Mouse (Mus musculus) kidney, postnatal 36 days (tissue): ENCODE data around the gene Polg.
A peak's percentile ranks its signal among the peaks of the same experiment; 100 is the strongest.

Experiments used
- DNase-seq, 2 experiments: peaks; one replicate each; pipeline ENCODE4 v3.0.0; 2021 to 2022; ENCODE audit warnings: mixed read lengths in 2 of 2

Polg gene

GRCm38 (mm10) chr7:79466053-79466901 is at the start of gene Polg:
Polg (minus strand) TSS chr7:79466362.
- DNase-seq, result peak; percentile 98 to 99

- no peak for DNase-seq
Measured at GRCm38 (mm10) chr7:79515861-79516260, 49.7 kb upstream of the Polg start.

- DNase-seq, result no peak
Measured at GRCm38 (mm10) chr7:79515221-79515743, 49.1 kb upstream of the Polg start.

GRCm38 (mm10) chr7:79514361-79514881 is 48.3 kb upstream of the Polg start:
- DNase-seq, result no peak

GRCm38 (mm10) chr7:79513466-79513865 is 47.3 kb upstream of the Polg start:
- no peak for DNase-seq

GRCm38 (mm10) chr7:79512496-79512895 is 46.3 kb upstream of the Polg start:
- no peak for DNase-seq

- no peak for DNase-seq
Measured at GRCm38 (mm10) chr7:79511656-79512055, 45.5 kb upstream of the Polg start.

- no peak for DNase-seq
Measured at GRCm38 (mm10) chr7:79511181-79511580, 45.0 kb upstream of the Polg start.

- no peak for DNase-seq
Measured at GRCm38 (mm10) chr7:79510686-79511085, 44.5 kb upstream of the Polg start.

- DNase-seq, result no peak
Measured at GRCm38 (mm10) chr7:79509710-79510109, 43.5 kb upstream of the Polg start.

GRCm38 (mm10) chr7:79509235-79509607 is 43.1 kb upstream of the Polg start:
- no peak for DNase-seq

- no peak for DNase-seq
Measured at GRCm38 (mm10) chr7:79508280-79509234, 42.4 kb upstream of the Polg start.

- DNase-seq, result no peak
Measured at GRCm38 (mm10) chr7:79507756-79508155, 41.6 kb upstream of the Polg start.

GRCm38 (mm10) chr7:79507101-79507705 is 41.0 kb upstream of the Polg start:
- DNase-seq, result no peak

GRCm38 (mm10) chr7:79506531-79507090 is 40.4 kb upstream of the Polg start:
- DNase-seq, result no peak

GRCm38 (mm10) chr7:79505876-79506530 is 39.8 kb upstream of the Polg start:
- no peak for DNase-seq

- DNase-seq, result no peak
Measured at GRCm38 (mm10) chr7:79505376-79505775, 39.2 kb upstream of the Polg start.

GRCm38 (mm10) chr7:79504723-79505122 is 38.6 kb upstream of the Polg start:
- DNase-seq, result peak; percentile 11 to 42

GRCm38 (mm10) chr7:79503656-79504250 is 37.6 kb upstream of the Polg start:
- DNase-seq, result no peak

GRCm38 (mm10) chr7:79503103-79503455 is 36.9 kb upstream of the Polg start:
- no peak for DNase-seq
